Comparison of ENCODE assay signal across 8 mouse cellular contexts in genomic region chr9:124424292-124424541, GRCm38 (mm10). TPM values are rescaled to one million over a fixed set of nuclear protein-coding genes. Genes with fewer than 3 reads are reported as not detected.
DNase-seq lines count a peak whose midpoint lies in the region; ATAC-seq and TF ChIP-seq lines count a peak whose summit lies in the region.

No protein-coding gene starts in this region.

- H3K27me3 ChIP-seq in embryonic facial prominence, embryonic 13.5 days, result no peaks in the 10 kb centered on the region
- H3K27me3 ChIP-seq in intestine, embryonic 15.5 days (replicated peaks), result no peaks in the 10 kb centered on the region
- H3K27me3 ChIP-seq in midbrain, postnatal 0 days (ENCODE audit: insufficient read depth, low read length), result no peaks in the 10 kb centered on the region

- peak overlapping the region; percentile 98 for H3K27ac ChIP-seq in embryonic facial prominence, embryonic 13.5 days
- H3K27ac ChIP-seq in intestine, embryonic 15.5 days, result peak overlapping the region; percentile 99
- peak overlapping the region; percentile 95 for H3K27ac ChIP-seq in midbrain, postnatal 0 days (ENCODE audit: low read depth, low read length)

- ATAC-seq in embryonic facial prominence, embryonic 13.5 days (ENCODE audit: insufficient number of reproducible peaks, insufficient read depth, low FRiP score, low TSS enrichment, low read depth), result no peak
- no peak for ATAC-seq in intestine, embryonic 15.5 days
- ATAC-seq in midbrain, postnatal 0 days (ENCODE audit: low FRiP score), result peak; percentile 21

- under 1% methylated on average over 27 of the region's 27 CpGs for WGBS in embryonic facial prominence, embryonic 13.5 days
- WGBS in intestine, embryonic 15.5 days, result under 1% methylated on average over 27 of the region's 27 CpGs
- under 1% methylated on average over 26 of the region's 27 CpGs for WGBS in midbrain, postnatal 0 days

- no peak for TF ChIP-seq CTCF in midbrain, postnatal 0 days (IDR thresholded peaks at IDR 0.05)

- H3K4me2 ChIP-seq in embryonic facial prominence, embryonic 13.5 days, result peak overlapping the region; percentile 60
- peak overlapping the region; percentile 65 for H3K4me2 ChIP-seq in intestine, embryonic 15.5 days (replicated peaks)
- H3K4me2 ChIP-seq in midbrain, postnatal 0 days (ENCODE audit: low read depth, low read length, poor library complexity, severe bottlenecking), result peak overlapping the region; percentile 66

- peak overlapping the region; percentile 79 for H3K9ac ChIP-seq in embryonic facial prominence, embryonic 13.5 days
- peak overlapping the region; percentile 64 for H3K9ac ChIP-seq in intestine, embryonic 15.5 days
- H3K9ac ChIP-seq in midbrain, postnatal 0 days (replicated peaks; ENCODE audit: low read length, poor library complexity, severe bottlenecking), result peak overlapping the region; percentile 73

- peak overlapping the region; percentile 63 for H3K4me3 ChIP-seq in embryonic facial prominence, embryonic 13.5 days
- H3K4me3 ChIP-seq in intestine, embryonic 15.5 days (replicated peaks), result peak overlapping the region; percentile 67
- peak overlapping the region; percentile 70 for H3K4me3 ChIP-seq in midbrain, postnatal 0 days (ENCODE audit: low read depth, low read length)

- DNase-seq in layer of hippocampus, adult 9-10 months (ENCODE audit: low spot score), result peak; percentile 84
- no peak for DNase-seq in layer of hippocampus, adult 8-10 months (ENCODE audit: low spot score in 2 of 2)
- DNase-seq in midbrain, postnatal 0 days (ENCODE audit: low spot score), result no peak
- DNase-seq in thymus, postnatal 10 days (ENCODE audit: low spot score in 2 of 2), result no peak
- DNase-seq in adrenal gland, postnatal 36 days, result no peak
- no peak for DNase-seq in lung, adult 18-20 months

- no peaks in the 10 kb centered on the region for H3K36me3 ChIP-seq in embryonic facial prominence, embryonic 13.5 days
- no peaks in the 10 kb centered on the region for H3K36me3 ChIP-seq in intestine, embryonic 15.5 days
- H3K36me3 ChIP-seq in midbrain, postnatal 0 days (ENCODE audit: insufficient read depth, low read length), result no peaks in the 10 kb centered on the region

- no peaks in the 10 kb centered on the region for H3K4me1 ChIP-seq in embryonic facial prominence, embryonic 13.5 days
- no peaks in the 10 kb centered on the region for H3K4me1 ChIP-seq in intestine, embryonic 15.5 days (replicated peaks)
- no peaks in the 10 kb centered on the region for H3K4me1 ChIP-seq in midbrain, postnatal 0 days (ENCODE audit: insufficient read depth, low read length)

- no peaks in the 10 kb centered on the region for H3K9me3 ChIP-seq in embryonic facial prominence, embryonic 13.5 days
- no peaks in the 10 kb centered on the region for H3K9me3 ChIP-seq in intestine, embryonic 15.5 days
- no peaks in the 10 kb centered on the region for H3K9me3 ChIP-seq in midbrain, postnatal 0 days (ENCODE audit: low read length)

RNA-seq across cellular contexts. Expression of gene Ppp2r3d, which starts 52.5 kb away (rescaled TPM):
- total RNA-seq in layer of hippocampus, adult 8-10 months (2022), result 100 to 1,000 TPM in 3 of 4 experiments, 10 to 100 TPM in 1; 90.9 to 109 (median 103) TPM
- 113 and 120 TPM in 2 replicates for polyA plus RNA-seq in embryonic facial prominence, embryonic 13.5 days (2015; fragmentation: Nextera tagmentation; extraction: Ambion mirVana)
- 135 and 148 TPM in 2 replicates for polyA plus RNA-seq in intestine, embryonic 15.5 days (2015; fragmentation: Nextera tagmentation; extraction: Ambion mirVana)
- total RNA-seq in midbrain, postnatal 0 days (2014; rRNA removed), result 114 and 134 TPM in 2 replicates
- polyA plus RNA-seq in midbrain, postnatal 0 days (2015; fragmentation: Nextera tagmentation; extraction: Ambion mirVana), result 151 and 168 TPM in 2 replicates
- total RNA-seq in adrenal gland, postnatal 36 days (2021), result 100 to 1,000 TPM in 1 of 2 experiments, 10 to 100 TPM in 1; 92.7 to 101 TPM
